Mouse (Mus musculus) layer of hippocampus, adult 18-20 months (tissue): ENCODE results near the gene Olfr825. TPM values are rescaled to one million over a fixed set of nuclear protein-coding genes. Genes with fewer than 3 reads are reported as not detected.
"Not testable (repeated sequence)": the region's sequence is repeated elsewhere in the genome, so short reads cannot be mapped to it uniquely, and the experiment has no call there.

Source experiments
- DNase-seq, 2 experiments: peaks; one replicate each; pipeline ENCODE4 v3.0.0; 2022; ENCODE audit warnings: low spot score in 2 of 2
- long read RNA-seq: library from polyadenylated mRNA; stranded (forward); transcript quantifications from one replicate; pipeline ENCODE4 v2.0.0, GENCODE M21; 2021
- total RNA-seq, 2 experiments: library from RNA; stranded (reverse); gene quantifications; 2 replicates each; pipeline ENCODE4 v1.2.3; 2021

Gene Olfr825
- not detected for total RNA-seq
- long read RNA-seq: 0 reads

- no peak for DNase-seq
Measured at GRCm38 (mm10) chr10:130166666-130167065, at the start of gene Olfr825. TSS of gene Olfr825 (minus strand) at chr10:130166766.

DNA sequence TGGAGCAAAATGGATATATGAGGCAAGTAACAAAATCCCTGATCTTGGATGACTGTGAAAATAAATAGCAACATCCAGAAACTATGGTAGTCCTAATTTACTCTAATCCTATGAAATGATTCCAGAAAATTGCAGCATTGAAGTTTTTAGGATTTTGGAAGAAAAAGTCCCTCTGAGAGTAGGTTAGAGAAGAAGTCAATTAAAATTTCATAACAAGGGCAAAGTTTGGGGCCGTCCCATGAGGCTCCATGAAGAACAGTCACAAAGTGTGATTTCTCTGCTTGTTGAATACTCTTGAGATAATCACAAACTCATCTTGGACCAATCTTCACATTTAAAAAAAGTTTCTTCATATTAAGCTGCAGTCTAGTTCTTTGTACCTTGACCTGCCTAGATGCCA is 47.7 kb upstream of the Olfr825 start, which contains the start of gene Olfr827:
Gene Olfr827 (minus strand): TSS at position 101 of the 400 bp plus-strand sequence.
- DNase-seq: no peak

DNA sequence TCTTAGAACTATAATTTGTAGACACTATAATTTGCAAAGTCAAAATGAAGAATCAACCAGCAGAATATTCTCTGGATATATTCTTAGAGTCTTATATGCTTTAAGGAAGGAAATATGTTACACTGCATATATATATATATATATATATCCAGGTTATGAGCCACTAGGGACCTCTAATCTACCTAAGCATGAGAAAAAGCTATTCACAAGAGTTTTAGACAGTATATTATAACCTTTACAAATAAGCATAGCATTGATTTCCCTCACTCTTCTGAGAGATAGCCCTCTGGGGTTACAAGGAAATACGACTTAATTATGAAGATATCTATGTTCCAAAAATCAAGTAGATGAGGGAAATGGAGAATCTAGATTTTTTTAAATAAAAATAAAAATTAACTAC is 17.5 kb upstream of the Olfr825 start, which contains the start of gene Olfr826:
Gene Olfr826 (minus strand): TSS at position 101 of the 400 bp plus-strand sequence.
- no peak for DNase-seq

GRCm38 (mm10) chr10:130165196-130165595 is 1.4 kb downstream of the Olfr825 start:
- DNase-seq: no peak

DNA sequence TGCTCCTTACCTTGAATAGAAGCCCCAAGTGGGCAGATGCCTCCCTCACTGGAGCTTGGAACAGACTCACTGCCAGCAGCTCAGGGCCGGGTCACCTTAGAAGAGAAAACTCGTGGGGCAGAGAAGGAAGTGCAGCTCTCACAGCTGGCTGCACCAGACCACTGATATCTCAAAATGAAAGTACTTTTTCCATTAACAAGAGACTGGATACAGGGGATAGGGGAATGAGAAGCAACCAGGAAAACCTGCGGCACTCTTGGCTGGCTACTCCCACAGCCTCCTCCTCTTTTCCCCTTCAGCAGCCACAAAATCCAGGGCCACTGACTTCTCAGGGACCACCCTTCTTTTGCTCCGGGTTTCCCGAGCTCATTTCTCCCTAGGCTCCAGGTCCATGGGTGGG is 22.4 kb downstream of the Olfr825 start:
- DNase-seq: no peak

DNA sequence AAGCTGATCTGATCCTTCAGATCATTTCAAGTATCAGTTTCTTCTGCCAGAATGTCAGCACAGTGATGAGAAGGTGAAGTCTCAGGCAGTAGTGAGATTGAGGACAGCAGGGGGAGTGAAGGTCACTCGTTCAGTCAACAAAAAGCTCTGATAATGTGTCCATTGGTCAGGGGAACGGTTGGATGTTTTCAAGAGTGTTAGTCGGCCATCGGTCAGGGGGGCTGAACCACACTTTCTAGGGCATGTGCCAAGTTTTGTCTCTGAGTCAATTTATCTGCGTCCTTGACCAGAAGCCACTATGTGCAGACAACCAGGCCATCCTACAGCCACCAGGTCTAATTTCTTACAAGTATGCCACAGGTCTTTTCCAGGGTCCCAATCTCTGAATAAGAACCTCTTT is 24.1 kb downstream of the Olfr825 start:
- DNase-seq: not testable (repeated sequence)

DNA sequence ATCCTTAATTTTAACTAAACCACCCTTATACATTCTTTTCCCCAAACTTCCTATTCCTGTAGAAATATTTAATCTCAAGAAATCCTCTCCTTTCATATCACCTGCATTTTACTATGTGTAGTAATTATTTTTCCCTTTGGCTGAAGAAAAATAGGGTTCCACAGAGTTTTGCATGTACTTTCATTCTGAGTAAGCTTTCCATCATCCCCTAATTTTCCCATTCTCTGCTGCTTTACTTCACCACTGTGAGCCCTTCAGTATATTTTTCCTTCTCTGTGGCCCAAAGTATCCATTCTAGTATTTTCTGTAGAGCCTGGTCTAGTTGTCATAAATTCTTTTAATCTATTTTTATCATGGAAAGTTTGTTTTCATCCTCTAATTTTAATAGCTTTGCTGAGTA is 31.8 kb downstream of the Olfr825 start:
- no peak for DNase-seq

- not testable (repeated sequence) for DNase-seq
Measured at GRCm38 (mm10) chr10:130129900-130130299, 36.7 kb downstream of the Olfr825 start, which contains the start of gene Olfr824. TSS of gene Olfr824 (minus strand) at chr10:130130000.

GRCm38 (mm10) chr10:130116045-130116444 is 50.5 kb downstream of the Olfr825 start:
- DNase-seq: not testable (repeated sequence)

GRCm38 (mm10) chr10:130115283-130115682 is 51.3 kb downstream of the Olfr825 start, which contains the start of gene Olfr823:
TSS of gene Olfr823 (minus strand) at chr10:130115383.
- not testable (repeated sequence) for DNase-seq

Other genes with a start within 250 kb of the Olfr825 start
- not detected for gene Olfr818, start 217.7 kb downstream of the Olfr825 start, total RNA-seq
- not detected for gene Olfr819, start 199.5 kb downstream of the Olfr825 start, total RNA-seq
- not detected for gene Olfr247, start 190.6 kb downstream of the Olfr825 start, total RNA-seq
- not detected for gene Gm10310, start 181.7 kb downstream of the Olfr825 start, total RNA-seq
- not detected for gene Olfr820, start 154.1 kb downstream of the Olfr825 start, total RNA-seq
- not detected for gene Olfr821, start 136.4 kb downstream of the Olfr825 start, total RNA-seq
- gene Olfr822, start 95.6 kb downstream of the Olfr825 start, total RNA-seq: not detected
- not detected for gene Olfr823, start 51.4 kb downstream of the Olfr825 start, total RNA-seq
- gene Olfr824, start 36.8 kb downstream of the Olfr825 start, total RNA-seq: not detected
- gene Olfr826, start 17.4 kb upstream of the Olfr825 start, total RNA-seq: not detected
- not detected for gene Olfr827, start 47.6 kb upstream of the Olfr825 start, total RNA-seq
- under 1 TPM in 1 of 2 experiments, not detected in 1; 0.10 TPM for gene Neurod4, start 113.5 kb upstream of the Olfr825 start, total RNA-seq
- 1 to 10 TPM in 1 of 2 experiments, under 1 TPM in 1; 0.92 to 1.3 TPM for gene Tespa1, start 156.1 kb upstream of the Olfr825 start, total RNA-seq
- gene Vmn2r84, start 227.6 kb upstream of the Olfr825 start, total RNA-seq: under 1 TPM; 0.08 to 0.15 TPM